Mouse (Mus musculus) heart, postnatal 0 days (tissue): Measurements from ENCODE around the gene Cybrd1.

Experiments
- CTCF ChIP-seq: IDR thresholded peaks from 2 replicates; pipeline ENCODE4 v1.5.1; 2016; ENCODE audit warnings: antibody characterized with exemption, control low read depth, low read depth
- EP300 ChIP-seq: IDR thresholded peaks from 2 replicates; pipeline ENCODE4 v1.6.1; 2016; ENCODE audit warnings: antibody characterized with exemption, low read depth

- TF ChIP-seq CTCF: no peak
- TF ChIP-seq EP300: no peak
Observed at GRCm38 (mm10) chr2:71121406-71121805, 3.7 kb downstream of the Cybrd1 start.
